Mouse (Mus musculus) mouse trophoblast stem cell (cell line): Measurements from ENCODE around the gene 1810062G17Rik.

ENCODE experiments used
- in situ Hi-C, 2 experiments: fragments of 300-500 bp; cut with MseI, MboI; formaldehyde crosslinking; loops; 2 replicates in 1 of 2; 3 replicates in 1 of 2; pipeline ENCODE4 v1.15.1; 2025

1810062G17Rik gene

DNA sequence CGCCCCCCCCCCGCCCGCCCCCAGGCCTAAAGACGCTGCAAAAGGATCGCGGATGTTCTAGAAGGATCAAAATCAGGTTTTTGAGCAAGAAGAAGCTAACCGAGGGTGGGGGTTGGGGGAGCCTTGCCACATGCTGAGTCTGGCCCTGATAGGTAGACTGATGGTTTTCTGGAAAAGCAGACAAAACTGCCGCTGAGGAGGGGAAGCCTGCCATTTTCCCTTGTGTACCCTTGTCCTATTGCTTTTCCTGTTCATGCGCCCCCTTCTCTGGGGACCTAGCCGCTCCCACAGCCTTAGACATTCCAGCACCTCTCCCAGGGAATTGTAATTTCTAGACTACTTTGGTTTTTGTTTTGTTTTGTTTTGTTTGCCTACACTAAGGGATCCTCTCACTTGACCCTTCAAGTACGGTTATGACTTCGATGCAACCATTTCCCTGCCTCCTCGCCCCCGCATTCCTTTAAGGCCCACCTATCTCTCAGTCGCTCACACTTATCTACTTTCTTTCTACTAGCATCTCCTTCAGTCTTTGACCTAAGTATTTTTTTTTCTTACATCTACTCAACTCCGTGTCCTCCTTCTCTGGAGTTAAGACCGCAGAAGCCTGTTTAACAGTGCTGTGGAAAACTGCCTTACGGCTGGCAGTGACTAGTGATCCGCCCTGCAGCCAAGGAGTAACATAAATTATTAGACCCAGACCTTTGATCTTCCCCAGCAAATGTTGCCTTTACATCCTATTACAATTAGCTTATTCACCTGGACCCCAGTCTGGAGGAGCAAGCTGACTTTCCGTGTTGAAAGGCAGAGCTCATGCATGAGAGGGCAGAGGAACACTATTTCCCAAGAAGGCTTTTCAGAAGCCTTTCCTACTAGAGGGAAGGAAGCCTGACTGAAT lies 771 bp downstream of the 1810062G17Rik start:
- in situ Hi-C loops, result no loop called here

DNA sequence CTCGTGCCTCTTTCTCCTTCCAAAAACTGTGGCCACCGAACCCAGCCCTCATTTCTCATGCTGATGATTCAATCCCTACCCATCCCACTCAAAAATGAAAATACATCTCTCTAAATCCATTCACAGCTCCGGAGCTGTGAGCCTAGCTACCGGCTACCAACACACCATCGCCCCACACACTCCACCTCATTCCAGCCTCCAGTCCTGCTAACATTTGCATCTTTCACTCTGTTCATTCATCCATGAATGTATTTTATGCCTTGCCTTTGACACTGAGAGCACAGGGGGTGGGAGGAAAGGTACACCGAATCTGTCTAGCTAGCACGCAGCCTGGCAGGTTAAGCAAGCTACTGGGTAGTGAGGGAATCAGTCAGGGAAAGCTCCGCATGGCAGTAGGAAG lies 3.0 kb downstream of the 1810062G17Rik start:
- in situ Hi-C loops, result no loop called here

DNA sequence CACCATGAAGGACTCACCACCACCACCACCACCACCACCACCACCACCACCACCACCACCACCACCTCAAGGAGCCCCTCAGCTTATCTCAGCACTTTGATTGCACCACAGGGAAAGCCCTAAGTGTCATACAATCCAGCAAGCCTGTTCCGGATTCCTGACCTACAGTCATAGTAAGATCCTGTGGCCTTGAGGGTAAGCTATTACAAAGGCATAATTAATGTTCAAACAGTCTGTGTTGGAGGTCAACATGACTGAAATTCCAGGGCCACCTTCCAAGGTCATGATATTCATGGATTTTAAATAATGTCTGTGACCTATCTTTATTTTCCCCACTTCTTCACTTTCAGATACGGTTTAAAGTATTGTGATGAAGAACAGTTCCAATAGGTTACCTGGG lies 4.7 kb downstream of the 1810062G17Rik start:
- in situ Hi-C loops, result no loop called here

DNA sequence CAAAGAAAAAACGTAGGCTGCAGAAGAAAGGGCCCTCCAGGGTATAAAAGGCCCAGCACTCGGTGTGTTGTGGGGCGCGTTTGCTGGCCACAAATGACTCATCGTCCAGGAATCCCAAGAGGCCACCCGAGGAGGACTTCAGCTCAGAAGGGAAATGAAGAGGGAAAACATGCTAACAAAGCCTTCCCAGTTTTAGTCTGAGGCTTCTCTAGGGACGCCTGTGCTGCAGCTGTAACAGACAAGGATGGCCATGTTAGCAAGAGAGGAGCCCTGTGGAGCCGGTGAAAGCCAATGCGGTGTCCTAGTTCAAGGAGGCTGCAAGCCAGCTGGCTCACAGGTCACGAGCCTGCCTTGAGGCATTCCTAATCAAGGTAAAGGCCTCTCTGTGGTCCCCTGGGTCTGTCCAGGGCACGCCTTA lies 6.0 kb downstream of the 1810062G17Rik start:
- in situ Hi-C loops, result no loop called here

DNA sequence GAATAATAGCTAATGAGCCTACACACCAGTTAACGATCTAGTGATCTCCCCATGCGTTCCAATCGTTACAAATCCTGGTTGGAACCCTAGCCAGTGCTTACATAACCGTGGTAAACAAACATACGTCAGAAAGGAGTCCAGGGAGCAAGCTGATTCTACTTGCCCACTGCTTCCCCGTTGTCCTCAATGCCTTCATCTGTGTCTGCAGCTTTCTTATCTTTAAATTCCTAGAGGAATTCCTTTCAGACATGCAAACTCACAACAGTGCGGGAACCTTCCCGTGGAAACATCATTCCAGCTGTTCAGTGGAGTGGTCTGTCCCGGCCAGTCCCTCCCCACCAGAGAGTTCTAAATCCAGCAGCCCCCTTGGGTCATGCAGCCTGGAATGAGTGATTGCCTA lies 7.2 kb downstream of the 1810062G17Rik start:
- in situ Hi-C loops, result no loop called here

DNA sequence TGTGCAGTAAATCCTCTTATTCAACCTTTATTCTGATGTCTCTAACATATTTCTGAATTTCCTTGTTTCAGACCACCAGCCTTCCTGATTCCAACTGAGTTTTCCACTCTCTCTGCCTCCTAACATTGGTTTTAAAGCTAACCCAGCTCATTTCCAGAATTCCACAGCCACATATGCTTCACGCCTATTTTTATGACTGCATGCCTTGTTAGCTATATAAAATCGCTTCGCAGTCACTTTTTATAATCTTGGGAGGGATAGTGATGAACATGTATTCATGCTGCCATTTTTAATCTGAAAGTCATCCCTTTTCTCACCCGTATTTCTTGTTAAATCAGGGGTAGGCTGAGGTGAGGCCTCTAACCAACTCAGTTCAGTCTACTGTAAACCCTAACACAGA lies 8.6 kb downstream of the 1810062G17Rik start:
- in situ Hi-C loops, result no loop called here

DNA sequence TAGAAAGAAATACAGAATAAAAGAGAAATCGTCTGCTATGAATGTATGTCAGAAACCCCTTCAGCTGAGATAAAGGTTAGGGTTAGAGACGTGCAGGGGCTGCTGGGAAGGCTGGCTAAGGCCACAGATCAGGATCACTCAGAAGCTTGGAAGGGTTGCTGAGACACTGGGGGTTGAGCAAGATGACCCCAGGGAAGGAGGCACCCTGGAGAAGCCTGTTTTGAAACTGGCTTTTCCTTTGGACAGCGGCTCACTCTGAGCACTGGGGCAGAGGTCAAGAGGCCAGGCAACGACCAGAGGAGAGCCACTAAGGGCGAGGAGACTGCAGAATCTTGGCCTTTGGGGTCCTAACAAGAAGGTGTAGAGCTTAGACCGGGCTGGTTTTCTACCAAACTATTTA lies 10.4 kb downstream of the 1810062G17Rik start:
- in situ Hi-C loops, result no loop called here

DNA sequence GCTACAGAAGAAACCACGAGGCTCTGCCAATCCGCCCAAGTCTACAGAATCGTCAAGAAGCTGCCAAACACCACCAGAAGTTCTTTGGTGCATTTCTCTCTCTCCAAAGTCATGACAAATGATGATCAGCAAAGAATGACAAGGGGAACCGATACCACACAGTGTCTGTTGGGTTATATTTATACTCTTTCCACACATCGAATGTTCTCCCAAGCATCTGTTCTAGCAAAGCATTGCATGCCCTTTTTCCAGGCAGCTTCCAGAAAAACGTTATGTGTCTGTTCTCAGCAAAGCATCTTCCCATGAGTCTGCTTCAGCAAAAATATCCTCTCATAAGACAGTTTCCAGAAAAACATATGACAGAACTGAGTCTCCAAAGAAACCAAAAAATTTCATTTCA lies 11.1 kb downstream of the 1810062G17Rik start:
- in situ Hi-C loops, result no loop called here

DNA sequence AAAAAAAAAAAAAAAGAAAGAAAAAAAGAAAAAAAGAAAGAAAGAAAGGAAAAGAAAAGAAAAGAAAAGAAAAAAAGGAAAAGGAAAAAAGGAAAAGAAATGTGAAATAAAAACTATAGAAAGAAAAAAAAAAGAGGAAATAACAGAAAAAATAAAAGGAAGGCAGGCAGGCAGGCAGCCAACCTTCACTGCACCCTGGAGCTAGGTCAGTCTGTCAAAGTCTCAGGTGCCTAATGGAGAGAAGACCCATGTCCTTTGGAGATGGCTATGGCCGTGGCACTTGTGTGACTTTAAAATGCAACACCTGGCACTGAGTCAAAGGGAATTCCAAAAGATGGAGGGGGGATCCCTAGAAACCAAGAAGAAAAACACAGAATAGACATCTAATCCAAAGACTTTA lies 12.6 kb downstream of the 1810062G17Rik start:
- in situ Hi-C loops, result no loop called here

DNA sequence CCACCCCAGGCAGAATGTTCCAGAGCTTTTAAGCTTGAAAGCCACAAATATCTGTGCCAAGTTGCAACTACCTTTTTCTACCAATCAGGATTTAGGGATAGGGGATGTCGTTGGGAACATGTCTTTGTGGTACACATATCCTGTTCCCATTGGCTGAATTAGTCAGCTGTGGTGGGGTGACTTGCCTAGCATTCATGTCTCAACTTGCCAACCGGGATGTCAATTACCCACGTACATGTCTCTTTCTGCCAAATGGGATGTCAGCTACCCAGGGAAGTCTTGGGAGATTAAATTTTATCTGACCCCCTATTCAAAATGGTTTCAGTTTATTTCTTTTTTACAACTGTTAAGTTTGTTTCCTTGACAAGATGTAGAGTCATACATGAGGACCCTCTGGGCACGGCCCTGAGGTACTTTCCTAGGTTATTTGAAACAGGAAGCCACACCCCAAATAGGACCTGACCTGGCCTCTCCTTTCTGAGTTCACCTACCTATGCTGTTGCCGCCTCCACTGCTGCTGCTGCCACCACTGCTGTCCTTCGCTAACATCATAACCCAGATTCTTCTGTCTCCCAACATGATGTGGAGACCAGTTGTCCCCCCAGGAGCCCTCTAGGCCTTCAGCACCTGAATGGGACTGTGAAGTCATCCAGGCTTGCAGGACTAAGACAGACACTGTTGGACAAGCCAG lies 13.3 kb downstream of the 1810062G17Rik start:
- in situ Hi-C loops, result no loop called here

DNA sequence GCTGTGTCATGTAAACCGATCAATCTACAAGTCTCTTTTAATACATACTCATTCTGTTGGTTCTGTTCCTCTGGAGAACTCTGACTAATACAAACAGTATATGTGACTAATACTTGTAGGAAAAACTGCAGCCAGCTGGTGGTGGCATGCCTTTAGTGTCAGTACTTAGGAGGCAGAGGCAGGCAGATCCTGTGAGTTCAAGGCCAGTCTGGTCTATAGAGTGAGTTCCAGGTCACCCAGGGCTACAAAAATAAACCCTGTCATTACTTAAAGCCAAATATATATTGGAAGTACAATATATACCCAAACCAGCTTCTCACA lies 13.8 kb downstream of the 1810062G17Rik start:
- in situ Hi-C loops, result no loop called here

DNA sequence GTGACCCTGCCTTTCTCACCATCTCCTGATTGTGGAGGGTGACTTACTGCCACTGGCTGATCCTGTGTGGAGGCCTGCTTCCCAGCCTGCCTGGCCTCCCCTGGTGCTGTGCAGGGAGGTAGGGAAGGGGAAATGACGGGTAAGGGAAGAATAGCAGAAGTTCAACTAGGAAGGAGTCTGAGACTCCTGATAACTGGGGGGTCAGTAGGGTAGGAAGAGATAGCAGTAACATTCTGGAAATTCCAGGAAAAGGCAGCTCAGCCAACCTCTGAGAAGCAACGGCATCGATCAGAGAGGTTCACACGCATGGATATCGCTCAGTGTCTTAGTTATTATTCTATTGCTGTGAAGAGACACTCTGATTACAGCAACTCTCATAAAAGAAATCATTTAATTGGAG lies 15.8 kb downstream of the 1810062G17Rik start:
- in situ Hi-C loops, result loop anchor here (5.0 to 10.0 kb wide), 2 partner anchors 49 to 157 kb away; no protein-coding TSS in a partner anchor

DNA sequence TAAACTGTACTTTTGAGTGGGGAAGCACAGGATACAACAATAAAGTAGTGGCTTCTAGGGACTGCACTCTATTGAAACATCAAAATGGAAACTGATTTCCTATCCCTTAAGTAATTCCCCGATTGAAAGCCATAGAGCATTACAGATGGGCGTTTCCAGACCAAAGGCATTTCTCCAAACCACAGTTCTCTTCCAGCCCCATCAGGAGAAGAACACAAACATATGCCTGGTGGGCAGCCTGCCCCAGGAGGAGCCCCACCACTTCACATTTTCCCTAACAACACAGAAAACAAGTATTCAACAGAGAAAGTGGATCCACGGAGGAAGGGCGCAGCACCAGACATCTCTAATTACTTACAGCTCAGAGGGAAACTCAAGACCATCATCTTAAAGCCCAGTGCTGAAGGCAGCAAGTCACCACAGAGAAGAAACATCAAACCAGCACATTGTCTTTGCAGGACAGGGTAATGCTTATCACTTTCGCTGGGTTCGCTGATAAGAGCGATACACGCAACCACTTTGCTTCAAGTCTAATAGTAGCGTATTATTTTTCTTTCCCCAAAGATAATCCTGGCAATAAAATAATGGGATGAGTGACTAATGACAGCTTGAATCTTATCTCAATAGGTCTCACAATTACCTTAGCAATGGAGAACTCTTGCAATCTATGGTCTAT lies 17.1 kb downstream of the 1810062G17Rik start:
- in situ Hi-C loops, result loop anchor here (5.0 to 10.0 kb wide), 2 partner anchors 51 to 158 kb away; no protein-coding TSS in a partner anchor

DNA sequence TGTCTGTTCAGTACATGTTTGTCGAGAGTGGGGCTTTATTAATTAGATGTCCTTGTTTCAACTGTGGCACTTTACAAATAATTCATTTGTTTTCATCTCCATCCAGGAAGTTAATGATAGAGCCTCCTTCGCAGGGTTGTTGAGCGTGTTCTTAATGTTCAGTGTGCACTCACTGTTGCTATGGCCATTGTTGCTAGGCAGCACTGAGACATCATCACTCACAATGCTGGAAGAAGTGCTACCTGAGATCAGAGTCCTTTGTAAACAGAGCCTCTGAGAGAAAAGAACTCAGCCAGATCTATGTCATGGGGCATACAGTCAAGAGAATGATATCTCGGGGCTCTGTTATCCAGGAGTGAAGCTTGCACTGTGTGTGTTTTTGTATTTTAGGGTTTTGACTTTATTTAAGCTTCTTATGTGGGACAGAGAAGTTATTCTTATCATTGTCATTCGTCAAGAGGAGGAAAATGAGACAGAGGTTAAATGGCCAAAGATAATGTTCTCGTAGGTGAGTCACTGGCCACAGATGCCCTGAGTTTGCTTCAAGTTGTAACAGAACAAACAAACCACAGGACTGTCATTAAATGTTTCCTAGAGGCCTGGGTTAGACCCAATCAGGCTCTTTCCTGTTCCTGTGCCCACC lies 18.0 kb downstream of the 1810062G17Rik start:
- in situ Hi-C loops, result loop anchor here (5.0 to 10.0 kb wide), 2 partner anchors 51 to 159 kb away; no protein-coding TSS in a partner anchor

DNA sequence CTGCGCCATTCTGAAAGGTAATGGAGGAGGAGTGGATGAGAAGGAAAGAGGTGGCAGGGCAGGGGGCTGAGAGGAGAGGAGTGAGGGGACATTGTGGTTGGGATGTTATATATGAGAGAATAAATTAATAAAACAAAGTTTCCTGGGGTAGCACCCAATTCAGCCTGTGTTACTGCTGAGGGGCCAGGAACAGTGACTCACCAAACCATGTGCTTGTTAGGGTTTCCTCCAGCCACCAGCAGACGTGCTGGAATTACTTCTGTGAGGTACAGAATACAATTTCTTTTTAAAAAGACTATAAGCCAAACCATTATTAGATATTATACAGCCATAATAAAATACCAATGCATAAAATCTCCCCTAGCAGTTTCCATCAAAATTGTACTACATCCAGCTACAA lies 18.9 kb downstream of the 1810062G17Rik start:
- in situ Hi-C loops, result loop anchor here (5.0 to 10.0 kb wide), 3 partner anchors 47 to 160 kb away; no protein-coding TSS in a partner anchor

DNA sequence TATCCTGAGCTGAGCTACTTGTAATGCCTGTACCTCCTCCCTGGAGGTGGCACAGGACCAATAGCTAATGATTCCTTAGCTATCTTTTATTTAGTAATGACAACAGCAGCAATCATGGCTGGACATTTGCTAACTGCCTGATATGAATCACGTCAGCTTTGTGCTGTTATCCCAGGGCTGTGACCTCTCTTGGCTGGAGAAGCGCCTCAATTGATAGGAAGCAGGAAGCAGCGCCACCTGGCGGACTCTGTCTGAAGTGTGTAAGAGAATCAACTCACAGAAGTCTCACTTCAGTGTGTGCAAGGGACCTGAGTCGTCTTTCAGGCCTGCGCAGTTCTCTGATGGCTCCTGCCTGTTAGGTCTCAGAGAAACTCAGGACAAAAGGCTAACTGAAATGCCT lies 19.7 kb downstream of the 1810062G17Rik start:
- in situ Hi-C loops, result loop anchor here in 1 of 2 experiments (5.0 to 10.0 kb wide), 2 partner anchors 48 to 161 kb away; no protein-coding TSS in a partner anchor

DNA sequence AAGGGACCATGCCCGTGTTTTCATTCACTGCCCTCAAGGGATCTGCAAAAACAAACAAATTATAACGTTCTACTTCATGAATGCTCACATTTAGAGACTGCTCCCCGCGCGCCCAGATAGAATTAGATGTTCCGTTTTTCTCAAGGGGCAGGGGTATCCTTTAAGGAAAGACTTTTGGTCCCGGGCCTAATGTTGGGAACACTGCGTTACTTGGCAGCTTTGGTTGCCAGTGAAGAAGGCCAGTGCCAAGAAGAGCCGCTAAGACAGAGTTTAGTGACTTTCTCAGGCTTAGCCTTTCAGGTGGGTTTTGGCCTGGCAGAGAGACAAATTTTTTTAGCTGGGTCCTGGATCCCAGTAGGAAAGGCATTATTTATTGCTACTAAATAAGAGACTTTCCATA lies 20.5 kb downstream of the 1810062G17Rik start:
- in situ Hi-C loops, result loop anchor here in 1 of 2 experiments (5.0 to 10.0 kb wide), 2 partner anchors 49 to 161 kb away; no protein-coding TSS in a partner anchor

DNA sequence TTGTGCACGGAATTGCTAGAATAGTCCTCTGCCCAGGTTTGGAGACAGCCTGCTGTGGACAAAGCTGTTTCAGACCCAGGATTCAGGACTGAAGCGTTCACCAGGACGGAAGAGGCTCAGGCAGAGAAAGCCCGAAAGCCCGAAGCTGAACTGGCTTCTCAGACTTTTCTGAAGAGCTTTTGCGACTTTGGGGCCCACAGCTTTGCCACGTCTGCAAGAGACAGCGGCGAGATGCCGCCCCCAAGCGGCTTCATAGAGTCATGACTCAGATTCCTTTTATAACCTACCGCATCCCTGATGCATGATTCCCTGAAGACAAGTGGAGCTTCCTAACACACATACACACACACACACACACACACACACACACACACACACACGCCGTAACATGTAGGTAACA lies 21.0 kb downstream of the 1810062G17Rik start:
- in situ Hi-C loops, result loop anchor here in 1 of 2 experiments (5.0 to 10.0 kb wide), 2 partner anchors 49 to 162 kb away; no protein-coding TSS in a partner anchor

DNA sequence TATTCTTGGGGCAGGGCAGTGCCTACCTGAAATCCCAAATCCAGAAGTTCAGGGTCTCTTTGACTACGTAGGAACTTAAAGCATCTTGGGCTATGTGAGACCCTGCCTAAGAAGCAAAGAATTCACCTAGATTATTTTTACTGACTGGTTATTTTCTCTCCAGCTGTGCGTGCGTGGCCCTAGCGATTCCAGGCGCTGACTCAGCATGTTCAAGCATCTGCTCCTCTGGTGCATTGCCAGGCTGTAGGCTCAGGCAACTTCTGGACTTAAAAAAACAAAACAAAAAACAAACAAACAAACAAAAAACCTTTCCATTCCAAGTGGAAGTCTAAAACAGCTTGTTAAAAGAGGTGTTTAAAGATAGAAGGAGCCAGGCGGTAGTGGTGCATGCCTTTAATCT lies 22.5 kb downstream of the 1810062G17Rik start:
- in situ Hi-C loops, result loop anchor here in 1 of 2 experiments (5.0 to 10.0 kb wide), 2 partner anchors 51 to 163 kb away; no protein-coding TSS in a partner anchor

DNA sequence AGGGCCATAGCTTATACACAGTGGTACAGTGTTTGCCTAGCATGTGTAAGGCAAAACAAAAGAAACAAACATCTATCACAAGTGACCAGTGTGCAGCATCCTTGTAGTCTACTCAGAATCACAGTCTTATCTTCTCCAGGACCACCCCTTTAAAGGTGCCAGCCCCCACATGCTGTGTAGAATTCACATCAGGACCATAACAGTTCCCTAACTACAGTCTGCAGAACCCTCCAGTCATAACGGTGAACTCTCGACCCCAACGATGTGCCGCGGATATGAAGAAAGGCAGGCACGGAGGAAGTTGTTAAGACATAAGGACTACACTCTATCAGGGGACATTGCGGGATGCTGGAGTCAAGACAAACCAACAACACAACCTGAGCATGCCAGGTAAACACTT lies 23.7 kb downstream of the 1810062G17Rik start:
- in situ Hi-C loops, result loop anchor here in 1 of 2 experiments (5.0 to 10.0 kb wide), 2 partner anchors 52 to 165 kb away; no protein-coding TSS in a partner anchor

DNA sequence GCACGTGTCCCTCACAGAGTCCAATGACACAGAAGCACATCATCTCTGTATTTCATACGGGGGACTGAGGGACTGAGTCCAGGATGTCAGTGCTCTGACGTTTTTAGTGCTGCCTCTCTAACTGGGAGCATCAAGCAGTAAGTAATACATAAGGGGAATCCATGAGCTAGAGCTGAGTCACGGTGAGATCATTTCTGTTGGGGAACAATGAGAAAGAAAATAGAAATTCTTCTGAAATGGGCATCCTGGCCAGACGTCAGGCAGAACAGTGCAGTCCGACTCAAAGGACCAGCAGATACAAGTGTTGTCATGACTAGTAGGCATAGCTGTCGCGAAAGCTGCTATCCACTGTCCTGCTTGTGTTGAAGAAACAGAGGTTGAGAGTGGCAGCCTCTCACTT lies 25.2 kb downstream of the 1810062G17Rik start:
- in situ Hi-C loops, result no loop called here
